20 mouse cellular contexts compared by ENCODE assay signal in genomic region chr19:10326609-10327008, GRCm38 (mm10). TPM values are rescaled to one million over a fixed set of nuclear protein-coding genes. Genes with fewer than 3 reads are reported as not detected.
DNase-seq lines count a peak whose midpoint lies in the region; ATAC-seq and TF ChIP-seq lines count a peak whose summit lies in the region.
"Had no signal": no experiment of that assay in that cellular context is flagged by ENCODE, and none has a peak within 500 bp of the region (broad histone marks: within the 10 kb centered on the region; RNA-seq: fewer than 3 reads in every experiment).

No protein-coding gene starts in this region.

- 0 out of 2 replicates have a peak overlapping the region, but pooled peaks have one; percentile 31 for H3K27ac ChIP-seq in kidney, postnatal 0 days
- H3K27ac ChIP-seq in lung, embryonic 14.5 days (ENCODE audit: low read depth): no peak overlapping the region
- H3K27ac ChIP-seq in stomach, embryonic 16.5 days (ENCODE audit: low read length): no peak overlapping the region
- no peak overlapping the region for H3K27ac ChIP-seq in stomach, postnatal 0 days (replicated peaks)
- H3K27ac ChIP-seq: embryonic facial prominence, embryonic 15.5 days; gastrocnemius, adult 2 months; hindbrain, embryonic 13.5 days; limb, embryonic 13.5 days; liver, embryonic 13.5 days had no signal

- no peaks in the 10 kb centered on the region for H3K36me3 ChIP-seq in kidney, postnatal 0 days (ENCODE audit: insufficient read depth, low read length)
- H3K36me3 ChIP-seq in lung, embryonic 14.5 days (ENCODE audit: insufficient read depth): no peaks in the 10 kb centered on the region
- no peaks in the 10 kb centered on the region for H3K36me3 ChIP-seq in stomach, embryonic 16.5 days (ENCODE audit: control insufficient read depth, insufficient read depth, low read length)
- H3K36me3 ChIP-seq in stomach, postnatal 0 days (ENCODE audit: control insufficient read depth, insufficient read depth, low read length): no peaks in the 10 kb centered on the region
- H3K36me3 ChIP-seq: embryonic facial prominence, embryonic 15.5 days; hindbrain, embryonic 13.5 days; limb, embryonic 13.5 days; liver, embryonic 13.5 days had no signal

- H3K9ac ChIP-seq in kidney, postnatal 0 days (ENCODE audit: low read depth, low read length): no peak overlapping the region
- H3K9ac ChIP-seq in lung, embryonic 14.5 days: no peak overlapping the region
- H3K9ac ChIP-seq in stomach, embryonic 16.5 days (ENCODE audit: low read length): no peak overlapping the region
- no peak overlapping the region for H3K9ac ChIP-seq in stomach, postnatal 0 days (ENCODE audit: low read length)
- H3K9ac ChIP-seq: embryonic facial prominence, embryonic 15.5 days; hindbrain, embryonic 13.5 days; limb, embryonic 13.5 days; liver, embryonic 13.5 days had no signal

- H3K9me3 ChIP-seq in kidney, postnatal 0 days (replicated peaks; ENCODE audit: low read length): no peaks in the 10 kb centered on the region
- no peaks in the 10 kb centered on the region for H3K9me3 ChIP-seq in lung, embryonic 14.5 days (ENCODE audit: low read depth, low read length)
- H3K9me3 ChIP-seq in stomach, embryonic 16.5 days (replicated peaks; ENCODE audit: control insufficient read depth, low read length): no peaks in the 10 kb centered on the region
- H3K9me3 ChIP-seq in stomach, postnatal 0 days (ENCODE audit: control insufficient read depth, low read length): no peaks in the 10 kb centered on the region
- H3K9me3 ChIP-seq: embryonic facial prominence, embryonic 15.5 days; hindbrain, embryonic 13.5 days; limb, embryonic 13.5 days; liver, embryonic 13.5 days had no signal

- H3K27me3 ChIP-seq in kidney, postnatal 0 days (ENCODE audit: insufficient read depth, low read length): no peaks in the 10 kb centered on the region
- H3K27me3 ChIP-seq in lung, embryonic 14.5 days (ENCODE audit: insufficient read depth, low read length): no peaks in the 10 kb centered on the region
- H3K27me3 ChIP-seq in stomach, embryonic 16.5 days (ENCODE audit: control insufficient read depth, insufficient read depth, low read length): no peaks in the 10 kb centered on the region
- no peaks in the 10 kb centered on the region for H3K27me3 ChIP-seq in stomach, postnatal 0 days (ENCODE audit: control insufficient read depth, insufficient read depth, low read length)
- H3K27me3 ChIP-seq: embryonic facial prominence, embryonic 15.5 days; liver, embryonic 13.5 days had no signal

- H3K4me2 ChIP-seq in kidney, postnatal 0 days (ENCODE audit: low read length): no peak overlapping the region
- H3K4me2 ChIP-seq in lung, embryonic 14.5 days: no peak overlapping the region
- no peak overlapping the region for H3K4me2 ChIP-seq in stomach, embryonic 16.5 days (ENCODE audit: low read depth, low read length)
- H3K4me2 ChIP-seq in stomach, postnatal 0 days (replicated peaks; ENCODE audit: low read depth): no peak overlapping the region
- H3K4me2 ChIP-seq: embryonic facial prominence, embryonic 15.5 days; hindbrain, embryonic 13.5 days; limb, embryonic 13.5 days; liver, embryonic 13.5 days; midbrain, embryonic 11.5 days had no signal

- no peak for TF ChIP-seq EP300 in stomach, postnatal 0 days (optimal IDR thresholded peaks at IDR 0.05)

- H3K4me1 ChIP-seq in kidney, postnatal 0 days (replicated peaks; ENCODE audit: insufficient read depth, low read length): no peaks in the 10 kb centered on the region
- H3K4me1 ChIP-seq in lung, embryonic 14.5 days (ENCODE audit: insufficient read depth): peaks cover 4% of the 10 kb centered on the region; the same call in 1 of the 2 replicates
- H3K4me1 ChIP-seq in stomach, embryonic 16.5 days (ENCODE audit: control insufficient read depth, insufficient read depth, low read length): peaks cover 8% of the 10 kb centered on the region
- H3K4me1 ChIP-seq in stomach, postnatal 0 days (replicated peaks; ENCODE audit: control insufficient read depth, insufficient read depth): 0 out of 2 replicates have a peak, but pooled peaks cover 2% of the 10 kb centered on the region
- H3K4me1 ChIP-seq: embryonic facial prominence, embryonic 15.5 days had no signal

- ATAC-seq in kidney, postnatal 0 days (replicated peaks; ENCODE audit: low FRiP score, low read depth): peak; percentile 65
- ATAC-seq in lung, embryonic 14.5 days (ENCODE audit: insufficient read depth): peak; percentile 68; the same call in 1 of the 2 replicates
- peak; percentile 33; the same call in 1 of the 2 replicates for ATAC-seq in stomach, embryonic 16.5 days (ENCODE audit: insufficient read depth, low FRiP score)
- no peak for ATAC-seq in stomach, postnatal 0 days (ENCODE audit: low FRiP score, low TSS enrichment)
- ATAC-seq: activated CD4-positive, CD25-positive, alpha-beta regulatory T cell, adult 4 months; forebrain, embryonic 14.5 days had no signal

- WGBS in kidney, postnatal 0 days: 36% methylated on average over 3 of the region's 3 CpGs
- 25% methylated on average over 3 of the region's 3 CpGs for WGBS in lung, embryonic 14.5 days
- 44% methylated on average over 3 of the region's 3 CpGs for WGBS in stomach, embryonic 16.5 days
- 28% methylated on average over 3 of the region's 3 CpGs for WGBS in stomach, postnatal 0 days

- TF ChIP-seq CTCF in kidney, postnatal 0 days (IDR thresholded peaks at IDR 0.05; ENCODE audit: low read depth): no peak
- TF ChIP-seq CTCF in lung, embryonic 14.5 days (IDR thresholded peaks at IDR 0.05; ENCODE audit: low read depth): no peak
- TF ChIP-seq CTCF in stomach, postnatal 0 days (IDR thresholded peaks at IDR 0.05; ENCODE audit: low read depth): no peak

- H3K4me3 ChIP-seq in kidney, postnatal 0 days (replicated peaks; ENCODE audit: low read depth, low read length): no peak overlapping the region
- no peak overlapping the region for H3K4me3 ChIP-seq in lung, embryonic 14.5 days (ENCODE audit: low read depth, low read length)
- no peak overlapping the region for H3K4me3 ChIP-seq in stomach, embryonic 16.5 days (replicated peaks; ENCODE audit: low read length)
- no peak overlapping the region for H3K4me3 ChIP-seq in stomach, postnatal 0 days (ENCODE audit: low read depth, low read length)
- H3K4me3 ChIP-seq: embryonic facial prominence, embryonic 15.5 days; gastrocnemius, adult 2 months; hindbrain, embryonic 13.5 days; limb, embryonic 13.5 days; liver, embryonic 13.5 days had no signal

- DNase-seq in cerebellum, postnatal 10 days: peak; percentile 34 to 49
- no peak for DNase-seq in cerebellum, postnatal 25 days
- no peak for DNase-seq in kidney, postnatal 0 days (ENCODE audit: low spot score)
- DNase-seq in kidney, postnatal 25 days: no peak
- peak; percentile 59 for DNase-seq in lung, embryonic 14.5 days
- no peak for DNase-seq in lung, postnatal 14 days
- no peak for DNase-seq in stomach, postnatal 0 days (ENCODE audit: low spot score)
- DNase-seq: adrenal gland, adult 8-10 months; cerebellum, adult 18-20 months; cerebellum, postnatal 36 days; embryo, embryonic 11 days; gastrocnemius, adult 2 months; liver, embryonic 13.5 days had no signal

RNA-seq across cellular contexts. Expression of gene Dagla, which starts 21.9 kb away (rescaled TPM):
- 2.0 and 2.2 TPM in 2 replicates for polyA plus RNA-seq in kidney, postnatal 0 days (2015; fragmentation: Nextera tagmentation; extraction: Ambion mirVana)
- 2.5 and 3.4 TPM in 2 replicates for polyA plus RNA-seq in lung, embryonic 14.5 days (2014; fragmentation: Nextera tagmentation; extraction: Ambion mirVana)
- 2.9 and 3.4 TPM in 2 replicates for polyA plus RNA-seq in stomach, embryonic 16.5 days (2015; fragmentation: Nextera tagmentation; extraction: Ambion mirVana)
- polyA plus RNA-seq in stomach, postnatal 0 days (2015; fragmentation: Nextera tagmentation; extraction: Ambion mirVana): 1.3 and 1.7 TPM in 2 replicates

Comparison
In these comparisons a context has a peak if more than half of its experiments do, and no peak if none do; other contexts are left out.
1. DNase-seq: peak in cerebellum, postnatal 10 days (2 of 2) and lung, embryonic 14.5 days (single experiment); none in cerebellum, postnatal 25 days (0 of 2), kidney, postnatal 0 days (single experiment), kidney, postnatal 25 days (0 of 2), lung, postnatal 14 days (single experiment) and stomach, postnatal 0 days (single experiment).